In the genomic region with DNA sequence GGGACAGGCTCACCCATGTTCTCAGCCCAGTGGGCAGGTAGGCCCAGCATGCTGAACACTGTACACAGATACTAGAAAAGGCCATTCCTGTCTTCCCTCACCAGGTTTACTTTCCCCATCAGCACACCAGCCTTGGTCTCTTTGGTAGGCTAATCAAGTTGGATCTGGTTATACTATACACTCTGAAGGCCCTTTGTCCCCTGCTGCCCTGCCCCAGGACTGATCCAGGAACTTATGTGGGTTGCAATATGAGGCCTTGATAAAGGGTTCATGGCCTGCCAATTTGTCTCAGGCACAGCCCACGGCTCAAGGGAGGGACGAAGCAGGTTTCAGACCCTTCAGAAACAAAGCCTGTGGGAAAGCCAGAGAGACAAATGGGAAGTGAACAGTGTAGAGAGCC, we compare ENCODE assay signal across 37 mouse cellular contexts. TPM values are rescaled to one million over a fixed set of nuclear protein-coding genes. Genes with fewer than 3 reads are reported as not detected.
"Had no signal": no experiment of that assay in that cellular context is flagged by ENCODE, and none has a peak within 500 bp of the region (broad histone marks: within the 10 kb centered on the region; RNA-seq: fewer than 3 reads in every experiment).

No protein-coding gene starts in this region.

- DNase-seq: gastrocnemius, postnatal 14 days; gastrocnemius, postnatal 36 days; heart, adult 11 months; heart, adult 2 months; heart, postnatal 14 days; heart, postnatal 36 days; kidney, adult 18-20 months; kidney, adult 8-10 months; kidney, postnatal 10 days; kidney, postnatal 25 days; kidney, postnatal 4 days; left cerebral cortex, postnatal 4 days had no signal

- H3K4me3 ChIP-seq: heart, adult 2 months; heart, embryonic 13.5 days; heart, embryonic 15.5 days; hindbrain, embryonic 13.5 days; hindbrain, embryonic 15.5 days; layer of hippocampus, adult 2 months; left cerebral cortex, adult 2 months; limb, embryonic 13.5 days; limb, embryonic 15.5 days; liver, embryonic 12.5 days had no signal

- H3K27ac ChIP-seq: heart, adult 2 months; heart, embryonic 13.5 days; heart, embryonic 15.5 days; hindbrain, embryonic 13.5 days; hindbrain, embryonic 15.5 days; hindbrain, postnatal 0 days; layer of hippocampus, adult 2 months; left cerebral cortex, adult 2 months; limb, embryonic 13.5 days; limb, embryonic 15.5 days; liver, embryonic 12.5 days; liver, embryonic 14.5 days had no signal

- H3K4me2 ChIP-seq: heart, embryonic 11.5 days; heart, embryonic 13.5 days; heart, embryonic 15.5 days; hindbrain, embryonic 13.5 days; hindbrain, embryonic 15.5 days; limb, embryonic 13.5 days; limb, embryonic 15.5 days; liver, embryonic 12.5 days had no signal

- ATAC-seq: hindbrain, postnatal 0 days; liver, embryonic 12.5 days had no signal

- H3K36me3 ChIP-seq: heart, embryonic 13.5 days; heart, embryonic 15.5 days; hindbrain, embryonic 13.5 days; hindbrain, embryonic 15.5 days; limb, embryonic 13.5 days; limb, embryonic 15.5 days; liver, embryonic 12.5 days had no signal

- H3K9ac ChIP-seq: heart, embryonic 13.5 days; heart, embryonic 15.5 days; hindbrain, embryonic 13.5 days; hindbrain, embryonic 15.5 days; limb, embryonic 13.5 days; limb, embryonic 15.5 days; liver, embryonic 12.5 days; liver, embryonic 14.5 days had no signal

- H3K9me3 ChIP-seq: heart, embryonic 13.5 days; heart, embryonic 15.5 days; hindbrain, embryonic 13.5 days; hindbrain, embryonic 15.5 days; limb, embryonic 13.5 days; limb, embryonic 15.5 days; liver, embryonic 12.5 days had no signal

RNA-seq across cellular contexts. Expression of a gene that starts 4.2 kb away (rescaled TPM):
- total RNA-seq: liver, adult 2 months had no signal
- polyA plus RNA-seq: kidney, embryonic 16.5 days; liver, adult 2 months; liver, embryonic 12.5 days had no signal

RNA-seq across cellular contexts. Expression of a gene that starts 18.1 kb away (rescaled TPM):
- total RNA-seq: gastrocnemius, adult 18-20 months; gastrocnemius, adult 8-10 months; gastrocnemius, postnatal 14 days; gastrocnemius, postnatal 36 days; heart, adult 2 months; heart, postnatal 14 days; heart, postnatal 36 days; hematopoietic stem cell, adult 5-6 weeks; hindbrain, postnatal 0 days; layer of hippocampus, adult 2 months; layer of hippocampus, postnatal 10 days; layer of hippocampus, postnatal 25 days; left cerebral cortex, adult 2 months; left cerebral cortex, postnatal 25 days; left cerebral cortex, postnatal 4 days; liver, adult 2 months had no signal
- polyA plus RNA-seq: heart, embryonic 11.5 days; heart, embryonic 13.5 days; heart, embryonic 15.5 days; heart, postnatal 0 days; hindbrain, embryonic 11.5 days; hindbrain, embryonic 13.5 days; hindbrain, embryonic 15.5 days; hindbrain, postnatal 0 days; intestine, embryonic 14.5 days; kidney, embryonic 14.5 days; kidney, embryonic 16.5 days; limb, embryonic 11.5 days; limb, embryonic 13.5 days; limb, embryonic 15.5 days; liver, adult 2 months; liver, embryonic 12.5 days; liver, embryonic 14.5 days had no signal
